Mouse (Mus musculus) limb, embryonic 15.5 days (tissue): ENCODE results near the gene Kcnh1. TPM values are rescaled to one million over a fixed set of nuclear protein-coding genes. Genes with fewer than 3 reads are reported as not detected.

Source experiments
- ATAC-seq: fragments of 200-750 bp; cut with Nextera tagmentation; 2 replicates; pipeline ENCODE4 v1.8.0; 2017; ENCODE audit warnings: low read depth, moderate TSS enrichment; ENCODE audit not compliant: insufficient number of reproducible peaks, low FRiP score, low TSS enrichment
- H3K27ac ChIP-seq: fragments of 300-500 bp; sonication (generic); 2 replicates; pipeline ENCODE4 v1.5.1; 2015; ENCODE audit warnings: moderate library complexity, mild to moderate bottlenecking, inconsistent platforms
- H3K27me3 ChIP-seq: fragments of 300-500 bp; sonication (generic); 2 replicates; pipeline ENCODE4 v1.6.1; 2015; ENCODE audit warnings: inconsistent platforms
- H3K36me3 ChIP-seq: fragments of 300-500 bp; sonication (generic); 2 replicates; pipeline ENCODE4 v1.6.1; 2015; ENCODE audit warnings: inconsistent platforms
- H3K4me1 ChIP-seq: fragments of 300-500 bp; sonication (generic); 2 replicates; pipeline ENCODE4 v1.6.1; 2015; ENCODE audit warnings: inconsistent platforms
- H3K4me2 ChIP-seq: fragments of 300-500 bp; sonication (generic); 2 replicates; pipeline ENCODE4 v1.6.1; 2015; ENCODE audit warnings: mild to moderate bottlenecking, inconsistent platforms
- H3K4me3 ChIP-seq: fragments of 300-500 bp; sonication (generic); 2 replicates; pipeline ENCODE4 v1.5.1; 2015; ENCODE audit warnings: mild to moderate bottlenecking, inconsistent platforms
- H3K9ac ChIP-seq: fragments of 300-500 bp; sonication (generic); 2 replicates; pipeline ENCODE4 v1.6.1; 2015; ENCODE audit warnings: inconsistent platforms
- H3K9me3 ChIP-seq: fragments of 300-500 bp; sonication (generic); 2 replicates; pipeline ENCODE4 v1.6.1; 2016; ENCODE audit warnings: inconsistent platforms
- WGBS: fragments of 180-500 bp; shearing (Covaris S2); methylation state at CpG from one replicate; pipeline ENCODE4 v1.1.7; 2015; 5-methylcytosine and 5-hydroxymethylcytosine counted together
- polyA plus RNA-seq: library from polyadenylated mRNA; unstranded; fragments of >200 nt; fragmentation: Nextera tagmentation; extraction: Ambion mirVana; gene quantifications from 2 replicates; pipeline ENCODE4 v1.2.1, GENCODE M21; 2015

The Kcnh1 gene
- polyA plus RNA-seq, 1 experiment from 2014 or later, result 0.61 TPM

DNA sequence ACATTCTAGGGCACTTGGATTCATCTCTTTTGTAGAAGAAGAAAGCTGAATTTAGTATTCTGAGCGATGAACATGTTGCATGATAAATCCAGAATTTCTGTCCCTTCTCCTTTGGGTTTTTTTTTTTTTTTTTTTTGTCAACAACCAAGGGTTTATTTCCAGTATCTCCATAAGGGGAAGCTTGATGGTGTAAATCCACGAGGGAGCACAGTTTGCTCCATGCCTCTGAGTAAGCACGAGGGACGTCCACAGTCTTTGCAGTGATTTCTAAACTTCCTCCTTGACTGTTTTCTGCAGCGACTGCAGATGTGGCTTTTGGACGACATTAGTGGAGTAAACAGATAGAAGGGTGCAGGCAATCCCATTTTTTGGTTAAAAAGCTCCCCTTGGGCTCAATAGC, 140.6 kb downstream of the Kcnh1 start:
- Histone ChIP-seq H3K4me1 (no peaks in the 10 kb centered on the region), H3K9ac (no peak overlapping the region), H3K4me3 (no peak overlapping the region), H3K27ac (no peak overlapping the region), H3K36me3 (no peaks in the 10 kb centered on the region), H3K27me3 (no peaks in the 10 kb centered on the region), H3K9me3 (no peaks in the 10 kb centered on the region), H3K4me2 (no peak overlapping the region)
- no peak for ATAC-seq
- 81% methylated on average over 6 of the region's 6 CpGs for WGBS

DNA sequence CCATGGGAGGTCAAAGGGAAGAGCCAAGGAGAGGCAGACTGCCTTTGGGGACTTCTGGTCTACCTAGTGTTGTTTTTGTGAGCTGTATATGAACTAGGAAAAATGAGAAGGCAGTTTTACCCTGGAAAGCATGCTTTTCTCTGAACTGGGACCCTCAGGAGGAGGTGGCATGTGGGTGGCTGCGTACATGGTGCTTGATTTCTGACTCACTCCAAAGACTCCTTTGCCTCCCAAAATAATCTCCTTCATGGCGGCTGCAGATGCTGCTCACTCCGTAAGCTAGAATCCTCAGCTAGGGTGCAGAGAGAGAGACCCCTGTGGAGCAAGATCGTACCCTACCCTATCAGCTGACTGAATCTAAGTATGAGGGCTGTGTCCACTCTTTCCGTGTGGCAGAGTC, 145.5 kb downstream of the Kcnh1 start:
- Histone ChIP-seq H3K9ac (no peak overlapping the region), H3K27me3 (no peaks in the 10 kb centered on the region), H3K36me3 (no peaks in the 10 kb centered on the region), H3K4me1 (no peaks in the 10 kb centered on the region), H3K9me3 (no peaks in the 10 kb centered on the region), H3K4me2 (no peak overlapping the region), H3K27ac (no peak overlapping the region), H3K4me3 (no peak overlapping the region)
- 90% methylated on average over 5 of the region's 5 CpGs for WGBS
- ATAC-seq, result no peak

DNA sequence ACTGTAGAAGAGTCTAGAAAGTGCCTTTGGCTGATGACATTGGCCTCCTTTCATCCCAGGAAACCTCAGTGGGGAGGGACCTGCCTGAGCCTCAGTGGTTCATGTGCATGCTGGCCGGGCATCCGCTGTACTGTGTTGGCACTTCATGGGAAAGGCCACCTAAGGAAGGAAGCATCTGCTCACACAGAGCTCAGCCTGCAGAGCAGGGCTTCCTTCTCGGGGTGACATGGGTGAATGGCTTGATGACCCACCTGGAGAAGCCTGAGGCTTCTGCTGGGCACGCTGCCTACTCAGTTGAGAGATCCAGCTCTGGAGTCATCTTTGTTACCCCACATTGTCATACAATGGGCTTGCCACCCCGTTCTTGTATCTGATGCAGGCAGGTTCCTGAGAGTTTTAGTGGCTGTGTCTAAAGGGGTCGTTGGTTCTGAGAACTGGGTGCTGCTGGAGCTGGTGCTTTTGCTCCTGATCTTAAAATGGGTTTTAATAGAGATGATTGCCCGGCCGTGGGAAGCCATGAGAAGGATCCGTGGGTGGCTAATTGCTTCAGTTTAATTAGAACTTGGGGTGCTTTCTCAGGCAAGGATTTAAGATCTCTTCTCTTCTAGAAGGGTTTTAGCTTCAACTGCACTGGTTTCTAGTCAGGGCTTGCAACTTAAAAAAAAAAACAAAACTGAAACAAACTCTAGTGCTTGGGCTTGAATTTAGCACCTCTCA, 148.9 kb downstream of the Kcnh1 start:
- no peak overlapping the region for H3K27ac ChIP-seq
- H3K9ac ChIP-seq, result no peak overlapping the region
- no peaks in the 10 kb centered on the region for H3K4me1 ChIP-seq
- no peaks in the 10 kb centered on the region for H3K9me3 ChIP-seq
- no peak overlapping the region for H3K4me2 ChIP-seq
- WGBS, result 67% methylated on average over 9 of the region's 9 CpGs
- no peak for ATAC-seq
- no peaks in the 10 kb centered on the region for H3K27me3 ChIP-seq
- H3K4me3 ChIP-seq, result no peak overlapping the region
- H3K36me3 ChIP-seq, result no peaks in the 10 kb centered on the region

DNA sequence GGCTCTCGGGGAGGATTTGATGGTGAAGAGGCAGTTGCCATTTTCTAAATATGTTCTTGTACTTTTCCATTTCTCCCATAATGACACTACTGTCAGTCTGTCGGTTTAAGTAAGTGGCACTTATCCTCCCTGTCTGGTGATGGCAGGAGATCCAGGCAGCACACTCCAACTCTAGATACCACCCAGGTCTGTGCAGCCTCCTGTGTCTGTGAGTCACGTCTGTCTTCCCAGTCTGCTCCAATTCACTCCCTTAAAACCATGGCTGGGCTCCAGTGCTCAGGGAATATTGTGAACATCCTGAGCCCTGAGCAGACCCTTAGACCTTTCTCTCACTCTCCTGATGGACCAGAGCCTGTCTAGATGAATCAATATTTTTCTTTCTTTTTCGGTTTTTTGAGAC, 151.2 kb downstream of the Kcnh1 start:
- H3K27ac ChIP-seq, result no peak overlapping the region
- H3K9ac ChIP-seq, result no peak overlapping the region
- H3K9me3 ChIP-seq, result no peaks in the 10 kb centered on the region
- WGBS, result 74% methylated on average over 4 of the region's 4 CpGs
- H3K4me2 ChIP-seq, result no peak overlapping the region
- no peak overlapping the region for H3K4me3 ChIP-seq
- no peaks in the 10 kb centered on the region for H3K4me1 ChIP-seq
- no peaks in the 10 kb centered on the region for H3K36me3 ChIP-seq
- no peak for ATAC-seq
- H3K27me3 ChIP-seq, result no peaks in the 10 kb centered on the region

DNA sequence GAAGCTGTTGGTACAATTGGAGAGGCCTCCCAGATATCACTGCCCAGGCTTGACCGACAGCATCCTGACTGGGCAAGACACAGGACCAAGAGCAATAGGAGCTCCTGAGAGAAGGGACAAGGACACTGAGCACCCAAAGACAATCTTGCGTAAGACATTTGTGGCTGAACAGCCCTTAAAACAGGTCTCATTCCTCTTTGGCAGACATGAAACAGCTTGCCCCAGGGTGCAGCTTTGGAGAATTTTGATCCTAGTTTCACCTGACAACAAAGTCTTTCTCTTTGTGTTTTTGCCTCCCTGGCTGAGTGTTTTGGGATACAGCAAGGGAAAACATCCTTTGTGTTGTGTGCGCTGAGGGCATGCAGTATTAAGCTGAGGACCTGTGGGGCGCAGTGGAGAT, 153.4 kb downstream of the Kcnh1 start:
- no peak overlapping the region for H3K4me3 ChIP-seq
- H3K9me3 ChIP-seq, result no peaks in the 10 kb centered on the region
- no peak for ATAC-seq
- H3K4me1 ChIP-seq, result no peaks in the 10 kb centered on the region
- no peak overlapping the region for H3K9ac ChIP-seq
- WGBS, result 80% methylated on average over 4 of the region's 4 CpGs
- H3K27ac ChIP-seq, result no peak overlapping the region
- H3K36me3 ChIP-seq, result no peaks in the 10 kb centered on the region
- H3K4me2 ChIP-seq, result no peak overlapping the region
- no peaks in the 10 kb centered on the region for H3K27me3 ChIP-seq

DNA sequence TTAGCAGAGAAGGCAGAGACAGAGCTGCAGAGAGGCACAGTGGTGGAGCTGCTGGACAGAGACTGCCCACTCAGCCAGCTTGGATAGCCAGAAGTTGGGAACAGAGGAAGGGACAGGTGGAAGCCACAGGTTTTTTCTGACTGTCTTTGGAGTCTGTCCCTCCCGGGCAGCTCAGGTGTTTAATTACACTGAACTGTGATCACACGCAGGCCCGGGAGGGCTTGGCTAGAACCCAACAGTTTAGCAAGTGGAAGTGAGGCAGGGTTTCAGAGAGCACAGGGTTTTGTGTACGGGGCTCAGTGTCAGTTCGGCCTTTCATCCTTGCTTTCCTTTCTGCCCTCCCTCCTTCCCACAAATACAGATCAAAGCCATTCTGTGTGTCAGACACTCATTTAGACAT, 156.8 kb downstream of the Kcnh1 start:
- no peak overlapping the region for H3K4me2 ChIP-seq
- no peak for ATAC-seq
- H3K4me1 ChIP-seq, result no peaks in the 10 kb centered on the region
- H3K27me3 ChIP-seq, result no peaks in the 10 kb centered on the region
- H3K9me3 ChIP-seq, result no peaks in the 10 kb centered on the region
- no peak overlapping the region for H3K9ac ChIP-seq
- no peak overlapping the region for H3K27ac ChIP-seq
- 39% methylated on average over 5 of the region's 5 CpGs for WGBS
- no peak overlapping the region for H3K4me3 ChIP-seq
- no peaks in the 10 kb centered on the region for H3K36me3 ChIP-seq

DNA sequence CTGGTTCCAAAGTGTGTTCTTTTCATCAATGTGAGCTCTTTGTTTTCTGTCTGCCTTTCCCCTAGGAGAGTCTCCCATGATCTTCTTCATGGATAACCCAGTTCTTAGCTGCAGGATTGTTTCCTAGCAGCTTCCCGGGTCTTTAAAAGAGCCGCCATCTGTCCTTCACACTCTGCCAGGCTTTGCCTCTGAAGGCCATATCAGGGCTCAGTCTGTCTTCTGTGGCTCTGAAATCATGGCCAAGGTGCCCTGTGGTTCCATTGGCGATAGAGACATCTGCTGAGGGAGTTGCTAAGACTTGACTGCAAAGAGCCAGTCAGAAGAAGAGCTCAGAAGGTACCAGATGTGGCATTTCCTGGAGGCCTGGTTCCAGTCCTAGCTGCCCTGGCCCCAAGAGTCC, 165.7 kb downstream of the Kcnh1 start:
- no peak for ATAC-seq

DNA sequence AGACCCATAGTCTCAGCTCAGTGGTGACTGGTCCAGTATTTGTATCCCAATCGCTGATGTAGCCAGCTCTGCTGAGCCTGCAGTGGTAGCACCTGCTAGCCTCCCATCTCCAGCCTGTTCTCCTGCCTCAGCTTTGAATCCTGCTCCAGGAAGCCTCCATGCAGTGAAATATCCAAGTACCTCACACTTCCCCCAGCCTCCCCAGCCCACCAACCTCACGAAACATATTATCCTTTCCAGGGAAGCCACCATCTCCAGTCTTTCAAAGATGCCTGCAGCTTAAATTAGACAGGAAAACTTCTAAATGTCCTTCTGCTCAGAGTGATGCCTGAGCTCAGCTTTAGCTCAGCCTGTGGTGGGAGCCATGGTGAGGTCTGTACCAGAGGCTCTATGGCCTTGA, 168.6 kb downstream of the Kcnh1 start:
- no peaks in the 10 kb centered on the region for H3K4me1 ChIP-seq
- WGBS, result 77% methylated on average over 2 of the region's 2 CpGs

More for the DNA sequence above, 165.7 kb downstream of the Kcnh1 start:
- H3K4me3 ChIP-seq, result no peak overlapping the region
- H3K9me3 ChIP-seq, result no peaks in the 10 kb centered on the region
- H3K9ac ChIP-seq, result no peak overlapping the region
- H3K4me1 ChIP-seq, result no peaks in the 10 kb centered on the region
- 76% methylated on average over 3 of the region's 3 CpGs for WGBS
- no peaks in the 10 kb centered on the region for H3K27me3 ChIP-seq
- no peak overlapping the region for H3K27ac ChIP-seq
- no peaks in the 10 kb centered on the region for H3K36me3 ChIP-seq
- no peak overlapping the region for H3K4me2 ChIP-seq

DNA sequence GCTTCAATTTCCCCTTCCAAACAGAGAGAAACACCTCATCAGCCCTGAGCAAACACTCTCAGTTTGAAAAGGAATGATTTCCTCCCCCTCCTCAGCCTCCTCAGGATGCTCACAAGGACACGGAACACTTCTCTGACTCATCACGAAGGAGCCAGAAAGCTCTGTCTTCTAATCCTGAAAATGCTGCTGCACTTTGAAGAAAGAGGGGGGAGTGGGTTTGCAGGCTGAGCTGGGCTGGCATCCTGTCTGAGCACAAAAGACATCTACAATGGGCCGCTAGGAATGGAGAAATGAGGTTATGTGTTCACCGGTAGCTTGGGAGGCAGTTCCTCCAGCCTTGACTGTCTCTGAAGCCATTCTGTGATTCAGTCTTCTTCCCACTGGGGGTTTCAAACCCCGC, 177.8 kb downstream of the Kcnh1 start:
- Histone ChIP-seq H3K27ac (no peak overlapping the region), H3K9me3 (no peaks in the 10 kb centered on the region), H3K9ac (no peak overlapping the region), H3K4me3 (no peak overlapping the region), H3K4me2 (no peak overlapping the region), H3K4me1 (no peaks in the 10 kb centered on the region), H3K36me3 (no peaks in the 10 kb centered on the region), H3K27me3 (no peaks in the 10 kb centered on the region)
- WGBS, result 68% methylated on average over 5 of the region's 5 CpGs
- ATAC-seq, result no peak

More for the DNA sequence above, 168.6 kb downstream of the Kcnh1 start:
- Histone ChIP-seq H3K36me3 (no peaks in the 10 kb centered on the region), H3K27me3 (no peaks in the 10 kb centered on the region), H3K9me3 (no peaks in the 10 kb centered on the region), H3K4me2 (no peak overlapping the region), H3K9ac (no peak overlapping the region), H3K27ac (no peak overlapping the region), H3K4me3 (no peak overlapping the region)
- no peak for ATAC-seq

DNA sequence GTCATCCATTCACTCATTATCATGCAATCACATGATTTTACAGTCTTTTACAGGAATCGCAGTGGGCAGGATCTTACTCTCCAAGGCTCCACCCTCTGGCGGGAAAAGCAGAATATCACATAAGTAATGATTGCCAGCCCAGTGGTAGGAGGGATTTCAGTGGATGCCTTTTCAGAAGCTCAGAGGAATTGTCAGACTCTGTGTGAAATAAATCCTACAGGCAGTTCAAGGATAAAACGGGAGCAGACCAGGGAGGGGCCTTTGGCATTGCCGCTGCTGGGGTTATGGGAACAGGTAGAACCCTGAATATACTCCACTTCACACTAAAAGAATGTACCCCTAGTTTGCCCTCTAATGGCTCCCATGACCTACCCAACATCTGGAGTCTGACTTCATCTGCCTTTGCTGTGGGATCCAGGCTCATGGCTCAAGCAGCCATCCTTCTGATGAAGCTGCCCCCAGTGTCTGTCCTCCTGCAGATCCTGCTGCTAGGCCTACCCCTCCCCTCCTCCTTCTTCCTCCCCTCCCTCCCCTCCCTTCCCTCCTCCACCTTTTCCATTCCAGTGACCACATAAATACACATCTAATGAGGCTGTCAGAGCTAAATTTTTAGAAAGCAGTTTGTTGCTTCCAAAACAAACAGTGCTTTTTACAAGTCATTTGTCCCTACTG, 181.5 kb downstream of the Kcnh1 start:
- WGBS, result 72% methylated on average over 4 of the region's 4 CpGs
- H3K27ac ChIP-seq, result no peak overlapping the region

DNA sequence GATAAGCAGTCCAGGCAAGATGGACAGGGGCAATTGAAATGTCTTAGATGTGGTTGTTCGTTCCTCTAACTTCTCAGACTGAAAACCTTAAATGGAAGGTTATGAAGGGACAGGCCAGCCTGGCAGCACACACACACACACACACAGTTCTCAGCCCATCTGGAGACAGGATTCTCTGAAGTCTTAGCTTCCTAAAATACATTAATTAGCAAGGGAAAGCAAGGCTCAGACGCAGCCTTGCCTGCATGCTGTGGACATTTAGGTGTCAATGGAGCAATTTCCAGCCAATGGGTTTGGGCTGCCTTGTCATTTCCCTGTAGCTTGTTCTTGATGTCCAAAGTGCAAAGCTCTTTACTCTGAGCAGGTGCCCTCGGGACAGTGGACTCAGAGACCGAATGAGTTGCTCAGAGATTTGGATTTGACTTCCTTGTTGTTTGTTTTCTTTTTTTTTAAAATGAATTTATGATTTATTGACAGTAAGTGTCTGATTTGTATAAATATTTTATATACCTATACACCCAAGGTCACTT, 188.0 kb downstream of the Kcnh1 start:
- Histone ChIP-seq H3K4me3 (no peak overlapping the region), H3K4me1 (no peaks in the 10 kb centered on the region), H3K9ac (no peak overlapping the region), H3K4me2 (no peak overlapping the region), H3K9me3 (no peaks in the 10 kb centered on the region), H3K36me3 (no peaks in the 10 kb centered on the region), H3K27me3 (no peaks in the 10 kb centered on the region), H3K27ac (no peak overlapping the region)
- no peak for ATAC-seq
- WGBS, result 77% methylated on average over 4 of the region's 4 CpGs

More for the DNA sequence above, 181.5 kb downstream of the Kcnh1 start:
- no peaks in the 10 kb centered on the region for H3K4me1 ChIP-seq
- no peak overlapping the region for H3K4me2 ChIP-seq
- H3K27me3 ChIP-seq, result no peaks in the 10 kb centered on the region
- no peak overlapping the region for H3K4me3 ChIP-seq
- ATAC-seq, result no peak
- no peaks in the 10 kb centered on the region for H3K36me3 ChIP-seq
- H3K9me3 ChIP-seq, result no peaks in the 10 kb centered on the region
- no peak overlapping the region for H3K9ac ChIP-seq

DNA sequence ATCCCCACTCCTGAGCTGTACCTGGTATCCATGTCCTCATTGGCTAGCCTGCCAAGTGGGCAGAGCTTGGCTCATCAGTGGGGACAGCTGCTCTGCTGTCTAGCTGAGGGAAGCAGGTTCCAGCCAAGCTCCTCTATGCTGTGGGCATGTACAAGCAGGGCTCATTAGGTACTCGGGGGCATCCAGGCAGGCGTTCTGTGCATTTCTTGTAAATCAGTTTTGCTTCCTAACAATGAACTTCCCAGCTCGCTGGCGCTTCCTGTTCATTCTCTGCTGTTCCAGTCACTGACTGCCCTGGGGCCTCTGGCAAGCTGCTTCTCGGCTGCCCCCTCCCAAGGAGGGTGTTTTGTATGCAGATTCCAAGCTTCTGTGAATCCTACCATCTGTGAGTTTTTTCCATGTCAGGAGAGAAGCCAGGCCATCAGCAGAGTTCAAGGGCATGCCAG, 190.0 kb downstream of the Kcnh1 start:
- Histone ChIP-seq H3K4me2 (no peak overlapping the region), H3K4me3 (no peak overlapping the region), H3K27me3 (no peaks in the 10 kb centered on the region), H3K9me3 (no peaks in the 10 kb centered on the region), H3K4me1 (no peaks in the 10 kb centered on the region), H3K27ac (no peak overlapping the region), H3K9ac (no peak overlapping the region), H3K36me3 (no peaks in the 10 kb centered on the region)
- no peak for ATAC-seq
- WGBS, result 41% methylated on average over 5 of the region's 5 CpGs
